ENCODE assay signal across 8 mouse cellular contexts in genomic region chr19:5741641-5742240, GRCm38 (mm10). TPM values are rescaled to one million over a fixed set of nuclear protein-coding genes. Genes with fewer than 3 reads are reported as not detected.
DNase-seq lines count a peak whose midpoint lies in the region; ATAC-seq and TF ChIP-seq lines count a peak whose summit lies in the region.

No protein-coding gene starts in this region.

- under 1% methylated on average over 55 of the region's 55 CpGs for WGBS in hindbrain, embryonic 10.5 days
- WGBS in lung, postnatal 0 days, result 4% methylated on average over 39 of the region's 55 CpGs

- TF ChIP-seq EP300 in lung, postnatal 0 days (IDR thresholded peaks at IDR 0.05), result no peak

- peak; percentile 73 for ATAC-seq in lung, postnatal 0 days
- no peak for ATAC-seq in monocyte, adult 5-6 weeks (replicated peaks; ENCODE audit: insufficient number of reproducible peaks, low FRiP score, low TSS enrichment, poor library complexity, severe bottlenecking)

- peak overlapping the region; percentile 84 for H3K9ac ChIP-seq in lung, postnatal 0 days (replicated peaks; ENCODE audit: low read depth)

- TF ChIP-seq CTCF in lung, postnatal 0 days (IDR thresholded peaks at IDR 0.05), result peak; percentile 25

- no peaks in the 10 kb centered on the region for H3K36me3 ChIP-seq in hindbrain, embryonic 10.5 days
- H3K36me3 ChIP-seq in lung, postnatal 0 days (ENCODE audit: insufficient read depth, low read length), result no peaks in the 10 kb centered on the region

- peak overlapping the region; percentile 96 for H3K4me2 ChIP-seq in lung, postnatal 0 days (replicated peaks; ENCODE audit: low read depth, low read length)

- peaks cover 60% of the 10 kb centered on the region for H3K4me1 ChIP-seq in hindbrain, embryonic 10.5 days (replicated peaks)
- peaks cover 33% of the 10 kb centered on the region for H3K4me1 ChIP-seq in lung, postnatal 0 days (ENCODE audit: insufficient read depth, low read depth, low read length)

- peak overlapping the region; percentile 75 for H3K4me3 ChIP-seq in hindbrain, embryonic 10.5 days
- H3K4me3 ChIP-seq in lung, postnatal 0 days (ENCODE audit: low read depth, low read length), result peak overlapping the region; percentile 72

- peaks cover 89% of the 10 kb centered on the region for H3K27me3 ChIP-seq in hindbrain, embryonic 10.5 days (ENCODE audit: insufficient read depth, poor library complexity, severe bottlenecking)
- no peaks in the 10 kb centered on the region for H3K27me3 ChIP-seq in lung, postnatal 0 days (replicated peaks; ENCODE audit: insufficient read depth, low read length)

- H3K9me3 ChIP-seq in hindbrain, embryonic 10.5 days, result no peaks in the 10 kb centered on the region
- no peaks in the 10 kb centered on the region for H3K9me3 ChIP-seq in lung, postnatal 0 days (ENCODE audit: low read length)

- peak; percentile 32 for DNase-seq in R1 (ENCODE audit: low read depth, low spot score)
- DNase-seq in cerebellum, adult 9-10 months, result peak; percentile 83
- DNase-seq in frontal cortex, postnatal 14 days (ENCODE audit: low spot score in 2 of 2), result peak; percentile 69 to 71
- no peak for DNase-seq in hindbrain, embryonic 10.5 days (ENCODE audit: low spot score)
- DNase-seq in layer of hippocampus, postnatal 10 days (ENCODE audit: low spot score in 2 of 2), result peak; percentile 83 to 87
- DNase-seq in lung, postnatal 0 days (ENCODE audit: low spot score), result peak; percentile 93
- peak; percentile 60 for DNase-seq in retina, embryonic 14.5 days (ENCODE audit: low spot score)

- H3K27ac ChIP-seq in hindbrain, embryonic 10.5 days, result peak overlapping the region; percentile 87
- peak overlapping the region; percentile 89 for H3K27ac ChIP-seq in lung, postnatal 0 days (ENCODE audit: low read length)

RNA-seq across cellular contexts. Expression of gene Ltbp3, which starts 1.0 kb away (rescaled TPM):
- polyA plus RNA-seq in hindbrain, embryonic 10.5 days (2016; fragmentation: Nextera tagmentation; extraction: Ambion mirVana), result 2.7 and 6.9 TPM in 2 replicates
- 10 to 100 TPM; 33.4 to 35.4 TPM for total RNA-seq in layer of hippocampus, postnatal 10 days (2021)
- polyA plus RNA-seq in lung, postnatal 0 days (2015; fragmentation: Nextera tagmentation; extraction: Ambion mirVana), result 51.9 and 59.6 TPM in 2 replicates
- 1.2 to 9.7 TPM (median 2.2 TPM) in 3 replicates for total RNA-seq in monocyte, adult 5-6 weeks (2017)

RNA-seq across cellular contexts. Expression of gene Fam89b, which starts 12.3 kb away (rescaled TPM):
- 149 and 192 TPM in 2 replicates for polyA plus RNA-seq in hindbrain, embryonic 10.5 days (2016; fragmentation: Nextera tagmentation; extraction: Ambion mirVana)
- 10 to 100 TPM; 44.4 to 46.5 TPM for total RNA-seq in layer of hippocampus, postnatal 10 days (2021)
- polyA plus RNA-seq in lung, postnatal 0 days (2015; fragmentation: Nextera tagmentation; extraction: Ambion mirVana), result 120 and 126 TPM in 2 replicates
- total RNA-seq in monocyte, adult 5-6 weeks (2017), result 33.1 to 54.4 TPM (median 45.1 TPM) in 3 replicates

RNA-seq across cellular contexts. Expression of gene Ehbp1l1, which starts 15.6 kb away (rescaled TPM):
- 9.7 and 10.1 TPM in 2 replicates for polyA plus RNA-seq in hindbrain, embryonic 10.5 days (2016; fragmentation: Nextera tagmentation; extraction: Ambion mirVana)
- 10 to 100 TPM; 33.4 to 41.1 TPM for total RNA-seq in layer of hippocampus, postnatal 10 days (2021)
- polyA plus RNA-seq in lung, postnatal 0 days (2015; fragmentation: Nextera tagmentation; extraction: Ambion mirVana), result 19.3 and 21.6 TPM in 2 replicates
- total RNA-seq in monocyte, adult 5-6 weeks (2017), result 141 to 192 TPM (median 174 TPM) in 3 replicates

RNA-seq across cellular contexts. Expression of gene Scyl1, which starts 29.5 kb away (rescaled TPM):
- 68.2 and 69.5 TPM in 2 replicates for polyA plus RNA-seq in hindbrain, embryonic 10.5 days (2016; fragmentation: Nextera tagmentation; extraction: Ambion mirVana)
- total RNA-seq in layer of hippocampus, postnatal 10 days (2021), result 10 to 100 TPM; 67.3 to 72.8 TPM
- polyA plus RNA-seq in lung, postnatal 0 days (2015; fragmentation: Nextera tagmentation; extraction: Ambion mirVana), result 64.6 TPM in 2 replicates
- total RNA-seq in monocyte, adult 5-6 weeks (2017), result 37.3 to 55.9 TPM (median 44.9 TPM) in 3 replicates

RNA-seq across cellular contexts. Expression of gene Kcnk7, which starts 37.6 kb away (rescaled TPM):
- polyA plus RNA-seq in hindbrain, embryonic 10.5 days (2016; fragmentation: Nextera tagmentation; extraction: Ambion mirVana), result 0.16 and 0.21 TPM in 2 replicates
- total RNA-seq in layer of hippocampus, postnatal 10 days (2021), result not detected
- polyA plus RNA-seq in lung, postnatal 0 days (2015; fragmentation: Nextera tagmentation; extraction: Ambion mirVana), result 0.87 and 1.3 TPM in 2 replicates
- total RNA-seq in monocyte, adult 5-6 weeks (2017), result 1.3 TPM in 2 of 3 replicates, not detected in the other
